Mouse (Mus musculus) B cell, adult 62 days (primary cell): ENCODE data around the gene Anxa10. TPM values are rescaled to one million over a fixed set of nuclear protein-coding genes. Genes with fewer than 3 reads are reported as not detected.

Experiments
- total RNA-seq: library from RNA; stranded (reverse); gene quantifications from 4 replicates; pipeline ENCODE4 v1.2.4, GENCODE M21; 2023

Gene Anxa10
- not detected in 4 replicates for total RNA-seq

DNA sequence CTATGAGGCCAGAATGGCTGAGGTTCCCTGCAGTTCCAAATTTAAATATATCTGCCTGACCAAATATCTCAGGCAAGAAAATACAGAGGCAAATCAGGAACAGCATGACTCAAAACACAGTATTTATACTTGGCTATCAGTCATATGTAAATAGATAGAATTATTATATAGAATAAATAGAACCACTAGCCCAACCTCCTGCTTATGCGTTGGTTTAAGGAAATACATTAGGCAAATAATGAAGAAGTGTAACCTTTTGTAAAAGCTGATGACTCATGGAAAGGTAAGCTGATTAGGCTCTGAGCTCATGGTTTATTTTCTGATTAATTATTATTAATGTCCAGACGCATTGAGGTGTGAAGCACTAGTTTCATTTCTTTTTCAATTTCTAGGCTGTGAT lies at the start of gene Anxa10:
Gene Anxa10 (minus strand): TSS at position 53 of the 400 bp plus-strand sequence.

Other genes starting within 250 kb of the Anxa10 start
- gene Palld, start 220.5 kb downstream of the Anxa10 start, total RNA-seq, result 0.18 to 0.56 TPM (median 0.23 TPM) in 3 of 4 replicates, not detected in the other
- gene Ddx60, start 195.1 kb downstream of the Anxa10 start, total RNA-seq, result 6.3 to 12.6 TPM (median 7.7 TPM) in 4 replicates